Mouse (Mus musculus): Measurements from ENCODE around the gene Yju2.

The Yju2 gene

GRCm38 (mm10) chr17:55961631-55962030, 2.7 kb downstream of the Yju2 start:
- DNase-seq, result no peak

- DNase-seq, result no peak
Observed at GRCm38 (mm10) chr17:55963171-55963570, 4.3 kb downstream of the Yju2 start.

- no peak for DNase-seq
Observed at GRCm38 (mm10) chr17:55964496-55964895, 5.6 kb downstream of the Yju2 start.

- no peak for DNase-seq
Observed at GRCm38 (mm10) chr17:55964996-55965395, 6.1 kb downstream of the Yju2 start.

GRCm38 (mm10) chr17:55967186-55967585, 8.3 kb downstream of the Yju2 start:
- DNase-seq, result no peak

GRCm38 (mm10) chr17:55968210-55968609, 9.3 kb downstream of the Yju2 start:
- no peak for DNase-seq

- no peak for DNase-seq
Observed at GRCm38 (mm10) chr17:55969560-55969959, 10.7 kb downstream of the Yju2 start.

- no peak for DNase-seq
Observed at GRCm38 (mm10) chr17:55969966-55970891, 11.3 kb downstream of the Yju2 start, which contains the start of gene Shd. Gene Shd (plus strand): TSS chr17:55970467.

GRCm38 (mm10) chr17:55971453-55971852, 12.6 kb downstream of the Yju2 start:
- no peak for DNase-seq

- DNase-seq, result peak; percentile 51 to 72
Observed at GRCm38 (mm10) chr17:55976255-55976862, 17.5 kb downstream of the Yju2 start.

GRCm38 (mm10) chr17:55977301-55977700, 18.4 kb downstream of the Yju2 start:
- no peak for DNase-seq

- DNase-seq, result no peak
Observed at GRCm38 (mm10) chr17:55986030-55986961, 27.4 kb downstream of the Yju2 start, which contains the start of gene Fsd1. Gene Fsd1 (plus strand): TSS chr17:55986509.

GRCm38 (mm10) chr17:55990278-55990898, 31.5 kb downstream of the Yju2 start:
- DNase-seq, result no peak

GRCm38 (mm10) chr17:55996007-55996406, 37.1 kb downstream of the Yju2 start:
- no peak for DNase-seq

- DNase-seq, result no peak
Observed at GRCm38 (mm10) chr17:55999794-56000499, 41.0 kb downstream of the Yju2 start.

GRCm38 (mm10) chr17:56003000-56003399, 44.1 kb downstream of the Yju2 start:
- no peak for DNase-seq

- DNase-seq, result no peak
Observed at GRCm38 (mm10) chr17:56005415-56006061, 46.6 kb downstream of the Yju2 start, which contains the start of the genes Stap2 and Mpnd. Gene Stap2 (minus strand): TSS chr17:56005584. Gene Mpnd (plus strand): TSS chr17:56005711.

- no peak for DNase-seq
Observed at GRCm38 (mm10) chr17:56006956-56007355, 48.1 kb downstream of the Yju2 start.

GRCm38 (mm10) chr17:56007444-56008355, 48.8 kb downstream of the Yju2 start:
- no peak for DNase-seq

All from spleen, adult 18-20 months (tissue).